Mouse (Mus musculus): ENCODE data around the gene Dhodh.

GRCm38 (mm10) chr8:109628638-109629037, 20.2 kb upstream of the Dhodh start:
- TF ChIP-seq POLR2A (IDR thresholded peaks at IDR 0.05; ENCODE audit: extremely low read depth, insufficient read depth, low read length) (no peak), CTCF (IDR thresholded peaks at IDR 0.05; ENCODE audit: low read depth, low read length) (no peak)

Data from liver, adult 2 months (tissue).